Mouse (Mus musculus) heart, embryonic 16.5 days (tissue): ENCODE data around the gene Cabp4. TPM values are rescaled to one million over a fixed set of nuclear protein-coding genes. Genes with fewer than 3 reads are reported as not detected.

Experiments used
- ATAC-seq: fragments of 200-750 bp; cut with Nextera tagmentation; replicated peaks from 2 replicates; pipeline ENCODE4 v1.8.0; 2017; ENCODE audit warnings: moderate number of reproducible peaks; ENCODE audit not compliant: insufficient read depth, low FRiP score; ENCODE audit errors: extremely low read depth
- H3K27ac ChIP-seq: fragments of 300-500 bp; sonication (generic); 2 replicates; pipeline ENCODE4 v1.5.1; 2014; ENCODE audit warnings: mild to moderate bottlenecking, low read length, control low read depth, moderate library complexity
- H3K27me3 ChIP-seq: fragments of 300-500 bp; sonication (generic); 2 replicates; pipeline ENCODE4 v1.6.1; 2014; ENCODE audit warnings: low read length, mixed read lengths; ENCODE audit not compliant: control insufficient read depth, insufficient read depth
- H3K36me3 ChIP-seq: fragments of 300-500 bp; sonication (generic); 2 replicates; pipeline ENCODE4 v1.6.1; 2014; ENCODE audit not compliant: control insufficient read depth, insufficient read depth
- H3K4me1 ChIP-seq: fragments of 300-500 bp; sonication (generic); 2 replicates; pipeline ENCODE4 v1.6.1; 2014; ENCODE audit warnings: low read length, mixed read lengths; ENCODE audit not compliant: control insufficient read depth, insufficient read depth
- H3K4me2 ChIP-seq: fragments of 300-500 bp; sonication (generic); 2 replicates; pipeline ENCODE4 v1.6.1; 2014; ENCODE audit warnings: low read depth, mild to moderate bottlenecking, control low read depth, low read length
- H3K4me3 ChIP-seq: fragments of 300-500 bp; sonication (generic); 2 replicates; pipeline ENCODE4 v1.5.1; 2014; ENCODE audit warnings: mild to moderate bottlenecking, control low read depth, low read length
- H3K9ac ChIP-seq: fragments of 300-500 bp; sonication (generic); 2 replicates; pipeline ENCODE4 v1.6.1; 2014; ENCODE audit warnings: low read length, control low read depth
- H3K9me3 ChIP-seq: fragments of 300-500 bp; sonication (generic); replicated peaks from 2 replicates; pipeline ENCODE4 v1.6.1; 2016; ENCODE audit warnings: low read length; ENCODE audit not compliant: control insufficient read depth
- WGBS: fragments of 180-500 bp; shearing (Covaris S2); extraction: QIAGEN DNeasy Blood & Tissue Kit; methylation state at CpG from one replicate; pipeline ENCODE4 v1.1.7; 2014; 5-methylcytosine and 5-hydroxymethylcytosine counted together
- polyA plus RNA-seq: library from polyadenylated mRNA; unstranded; fragments of >200 nt; fragmentation: Nextera tagmentation; extraction: Ambion mirVana; gene quantifications from 2 replicates; pipeline ENCODE4 v1.2.1, GENCODE M21; 2015

Cabp4 gene
- polyA plus RNA-seq, 1 experiment from 2014 or later = not detected

- Histone ChIP-seq H3K4me1 (peaks cover 30% of the 10 kb centered on the region), H3K36me3 (no peaks in the 10 kb centered on the region), H3K27ac (no peak overlapping the region), H3K9me3 (no peaks in the 10 kb centered on the region), H3K27me3 (no peaks in the 10 kb centered on the region), H3K4me3 (no peak overlapping the region), H3K9ac (no peak overlapping the region), H3K4me2 (no peak overlapping the region)
- ATAC-seq = no peak
- WGBS = 80% methylated on average over 2 of the region's 2 CpGs
Observed at GRCm38 (mm10) chr19:4183689-4184088, 39.9 kb upstream of the Cabp4 start.

GRCm38 (mm10) chr19:4181892-4182291 is 38.1 kb upstream of the Cabp4 start:
- Histone ChIP-seq H3K27me3 (no peaks in the 10 kb centered on the region), H3K4me3 (no peak overlapping the region), H3K27ac (no peak overlapping the region), H3K4me1 (peaks cover 20% of the 10 kb centered on the region), H3K36me3 (no peaks in the 10 kb centered on the region), H3K9ac (no peak overlapping the region), H3K9me3 (no peaks in the 10 kb centered on the region), H3K4me2 (no peak overlapping the region)
- no peak for ATAC-seq
- 49% methylated on average over 3 of the region's 3 CpGs for WGBS

- WGBS = 81% methylated on average over 7 of the region's 7 CpGs
- no peak overlapping the region for H3K4me2 ChIP-seq
- no peak overlapping the region for H3K4me3 ChIP-seq
- peaks cover 14% of the 10 kb centered on the region for H3K4me1 ChIP-seq
- H3K36me3 ChIP-seq = no peaks in the 10 kb centered on the region
- ATAC-seq = no peak
- H3K27me3 ChIP-seq = no peaks in the 10 kb centered on the region
- H3K9me3 ChIP-seq = no peaks in the 10 kb centered on the region
- H3K27ac ChIP-seq = no peak overlapping the region
- H3K9ac ChIP-seq = no peak overlapping the region
Observed at GRCm38 (mm10) chr19:4180411-4180810, 36.6 kb upstream of the Cabp4 start.

- no peaks in the 10 kb centered on the region for H3K27me3 ChIP-seq
- peak within 1 kb of the TSS; percentile 46 for H3K4me3 ChIP-seq
- peaks cover 45% of the 10 kb centered on the region for H3K4me1 ChIP-seq
- WGBS = 10% methylated on average over 11 of the region's 11 CpGs
- H3K4me2 ChIP-seq = peak within 1 kb of the TSS; percentile 68
- ATAC-seq = peak; percentile 50
- H3K36me3 ChIP-seq = no peaks in the 10 kb centered on the region
- H3K9ac ChIP-seq = peak within 1 kb of the TSS; percentile 66
- peak within 1 kb of the TSS; percentile 88 for H3K27ac ChIP-seq
- H3K9me3 ChIP-seq = no peaks in the 10 kb centered on the region
Observed at GRCm38 (mm10) chr19:4175368-4175947, 31.6 kb upstream of the Cabp4 start, which contains the start of gene Carns1. Gene Carns1, minus strand, starts transcription at chr19:4175479.

GRCm38 (mm10) chr19:4172925-4173324 is 29.1 kb upstream of the Cabp4 start:
- Histone ChIP-seq H3K4me3 (no peak overlapping the region), H3K4me2 (no peak overlapping the region; the same call in 1 of the 2 replicates), H3K9me3 (no peaks in the 10 kb centered on the region), H3K4me1 (peaks cover 53% of the 10 kb centered on the region), H3K27ac (peak overlapping the region; percentile 97), H3K27me3 (no peaks in the 10 kb centered on the region), H3K9ac (peak overlapping the region; percentile 94), H3K36me3 (no peaks in the 10 kb centered on the region)
- WGBS = 66% methylated on average over 11 of the region's 11 CpGs
- no peak for ATAC-seq

- H3K9me3 ChIP-seq = no peaks in the 10 kb centered on the region
- H3K4me2 ChIP-seq = peak overlapping the region; percentile 51
- H3K27ac ChIP-seq = peak overlapping the region; percentile 97
- ATAC-seq = peak; percentile 23
- no peaks in the 10 kb centered on the region for H3K36me3 ChIP-seq
- H3K27me3 ChIP-seq = no peaks in the 10 kb centered on the region
- 31% methylated on average over 13 of the region's 13 CpGs for WGBS
- peak overlapping the region; percentile 94 for H3K9ac ChIP-seq
- peak overlapping the region; percentile 4; the same call in 1 of the 2 replicates for H3K4me3 ChIP-seq
- peaks cover 61% of the 10 kb centered on the region for H3K4me1 ChIP-seq
Observed at GRCm38 (mm10) chr19:4171393-4172290, 27.8 kb upstream of the Cabp4 start.

- no peaks in the 10 kb centered on the region for H3K9me3 ChIP-seq
- H3K4me3 ChIP-seq = no peak overlapping the region
- H3K4me1 ChIP-seq = peaks cover 65% of the 10 kb centered on the region
- no peak for ATAC-seq
- peak overlapping the region; percentile 51 for H3K4me2 ChIP-seq
- peak overlapping the region; percentile 94 for H3K9ac ChIP-seq
- peak overlapping the region; percentile 97 for H3K27ac ChIP-seq
- H3K36me3 ChIP-seq = no peaks in the 10 kb centered on the region
- no peaks in the 10 kb centered on the region for H3K27me3 ChIP-seq
- WGBS = 88% methylated on average over 10 of the region's 10 CpGs
Observed at GRCm38 (mm10) chr19:4170723-4171392, 27.0 kb upstream of the Cabp4 start.

GRCm38 (mm10) chr19:4169810-4170209 is 26.0 kb upstream of the Cabp4 start:
- Histone ChIP-seq H3K27ac (peak overlapping the region; percentile 97), H3K27me3 (no peaks in the 10 kb centered on the region), H3K9me3 (no peaks in the 10 kb centered on the region), H3K36me3 (no peaks in the 10 kb centered on the region), H3K4me1 (peaks cover 55% of the 10 kb centered on the region), H3K4me3 (peak overlapping the region; percentile 58), H3K9ac (peak overlapping the region; percentile 94), H3K4me2 (peak overlapping the region; percentile 93)
- WGBS = 8% methylated on average over 27 of the region's 27 CpGs
- peak; percentile 19 for ATAC-seq
